Mouse (Mus musculus): ENCODE data around the gene Tssk6.

DNA sequence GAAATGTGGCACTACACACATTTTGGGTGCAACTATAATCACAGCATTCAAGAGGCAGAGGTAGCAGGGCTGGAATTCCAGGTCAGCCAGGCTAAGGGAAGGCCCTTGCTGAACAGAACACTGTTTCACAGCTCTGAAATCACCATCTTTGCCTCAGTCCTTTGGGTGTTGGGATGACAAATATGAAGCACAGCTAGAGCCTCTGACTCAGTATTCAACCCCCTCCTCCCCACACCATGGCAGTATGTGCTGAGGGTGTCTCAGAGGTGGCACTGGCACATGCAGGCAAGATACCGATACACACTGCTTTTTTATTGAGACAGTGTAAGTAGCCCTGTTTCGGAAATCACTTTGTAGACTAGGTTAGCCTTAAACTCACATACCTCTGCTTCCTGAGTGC, 4.3 kb downstream of the Tssk6 start:
- TF ChIP-seq CTCF (IDR thresholded peaks at IDR 0.05; ENCODE audit: low read depth) (no peak), EP300 (IDR thresholded peaks at IDR 0.05; ENCODE audit: low read depth) (no peak)

Data from liver, postnatal 0 days (tissue).